Mouse (Mus musculus): Measurements from ENCODE around the gene Slc31a1. TPM values are rescaled to one million over a fixed set of nuclear protein-coding genes. Genes with fewer than 3 reads are reported as not detected.

The Slc31a1 gene
- polyA plus RNA-seq (2012; rRNA removed): 29.6 and 30.3 TPM in 2 replicates

GRCm38 (mm10) chr4:62360088-62360804, at the start of gene Slc31a1, which contains the start of gene Fkbp15:
Gene Slc31a1, plus strand, starts transcription at chr4:62360727.
Gene Fkbp15, minus strand, starts transcription at chr4:62360548.

DNA sequence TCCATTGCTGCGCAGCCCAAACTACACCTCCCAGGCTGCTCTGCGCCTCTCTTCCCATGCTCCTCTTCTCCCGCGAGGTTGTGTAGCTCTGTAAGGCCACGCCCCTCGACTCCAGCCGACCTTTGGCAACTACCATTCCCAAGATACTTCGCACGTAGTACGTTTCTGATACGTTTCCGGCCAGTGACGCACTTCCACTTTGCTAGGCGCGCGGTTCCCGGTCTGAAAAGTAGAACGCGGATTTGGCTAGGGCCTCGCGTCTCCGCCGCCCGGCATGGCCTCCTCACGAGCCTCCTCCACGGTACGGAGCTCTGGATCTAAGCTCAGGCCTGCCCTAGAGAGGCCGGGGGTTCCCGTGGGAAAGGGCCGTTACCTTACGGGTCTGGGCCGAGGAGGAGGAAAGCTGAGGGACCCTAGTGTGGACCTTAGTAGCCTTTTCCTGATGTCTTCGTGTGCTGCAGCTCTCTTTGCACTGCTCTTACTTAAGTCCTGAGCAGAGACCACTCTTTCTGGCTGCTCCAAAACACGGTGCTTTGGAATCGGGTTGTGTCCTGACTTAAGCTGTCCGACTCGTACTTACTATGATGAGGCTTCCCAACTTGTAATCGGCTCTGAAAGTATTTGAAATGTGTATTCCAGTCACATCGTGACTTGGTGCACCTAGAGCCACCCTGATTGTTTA, 48.2 kb downstream of the Slc31a1 start, which contains the start of the genes Cdc26 and Prpf4:
Gene Cdc26 (minus strand): TSS at position 42 of the 682 bp plus-strand sequence.
Gene Prpf4 (plus strand): TSS at position 197 of the 682 bp plus-strand sequence.

DNA sequence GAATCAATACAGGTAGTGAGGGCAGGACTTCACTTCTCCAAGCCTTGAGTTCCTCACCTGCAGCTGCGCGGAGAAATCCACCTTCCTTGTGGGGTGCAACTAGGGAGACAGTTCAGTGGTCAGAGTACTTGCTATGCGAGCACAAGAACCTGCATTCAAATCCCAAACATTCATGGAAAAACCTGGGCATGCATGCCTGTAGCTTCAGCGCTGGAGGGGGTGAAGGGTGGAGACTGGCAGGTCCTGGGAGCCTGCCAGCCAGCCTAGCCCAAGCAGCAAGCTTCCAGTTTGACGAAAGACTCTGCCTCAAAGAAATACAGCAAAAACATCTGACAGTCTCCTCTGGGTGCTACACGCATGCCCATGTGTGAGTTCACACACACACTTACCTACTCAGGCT, 74.6 kb downstream of the Slc31a1 start, which contains the start of gene Rnf183:
Gene Rnf183 (minus strand): TSS at position 172 of the 400 bp plus-strand sequence.

Other genes starting within 250 kb of the Slc31a1 start
- gene Mup21, start 209.9 kb upstream of the Slc31a1 start, polyA plus RNA-seq (2012; rRNA removed): not detected in 2 replicates
- 0.33 and 0.74 TPM in 2 replicates for gene Zfp37, start 129.7 kb upstream of the Slc31a1 start, polyA plus RNA-seq (2012; rRNA removed)
- 13.3 and 15.9 TPM in 2 replicates for gene Slc31a2, start 98.2 kb upstream of the Slc31a1 start, polyA plus RNA-seq (2012; rRNA removed)
- gene Fkbp15, start 179 bp upstream of the Slc31a1 start, polyA plus RNA-seq (2012; rRNA removed): 24.1 and 25.5 TPM in 2 replicates
- gene Cdc26, start 47.9 kb downstream of the Slc31a1 start, polyA plus RNA-seq (2012; rRNA removed): 13.9 and 15.7 TPM in 2 replicates
- 5.9 and 6.0 TPM in 2 replicates for gene Prpf4, start 48.1 kb downstream of the Slc31a1 start, polyA plus RNA-seq (2012; rRNA removed)
- gene Rnf183, start 74.5 kb downstream of the Slc31a1 start, polyA plus RNA-seq (2012; rRNA removed): 3.5 and 4.5 TPM in 2 replicates
- 3.1 and 4.3 TPM in 2 replicates for gene Wdr31, start 110.2 kb downstream of the Slc31a1 start, polyA plus RNA-seq (2012; rRNA removed)
- gene Bspry, start 119.3 kb downstream of the Slc31a1 start, polyA plus RNA-seq (2012; rRNA removed): 276 and 292 TPM in 2 replicates
- 37.5 and 42.3 TPM in 2 replicates for gene Hdhd3, start 142.7 kb downstream of the Slc31a1 start, polyA plus RNA-seq (2012; rRNA removed)
- 126 and 152 TPM in 2 replicates for gene Alad, start 159.2 kb downstream of the Slc31a1 start, polyA plus RNA-seq (2012; rRNA removed)
- 7.0 and 9.4 TPM in 2 replicates for gene Pole3, start 164.3 kb downstream of the Slc31a1 start, polyA plus RNA-seq (2012; rRNA removed)
- 0.08 and 0.15 TPM in 2 replicates for gene 4933430I17Rik, start 164.6 kb downstream of the Slc31a1 start, polyA plus RNA-seq (2012; rRNA removed)
- gene Rgs3, start 199.1 kb downstream of the Slc31a1 start, polyA plus RNA-seq (2012; rRNA removed): 52.4 and 53.0 TPM in 2 replicates

Data from colon, adult 2 months (tissue).